Mouse (Mus musculus) thymus, postnatal 0 days (tissue): Measurements from ENCODE around the gene Mrtfa. TPM values are rescaled to one million over a fixed set of nuclear protein-coding genes. Genes with fewer than 3 reads are reported as not detected.
"Not testable (repeated sequence)": the region's sequence is repeated elsewhere in the genome, so short reads cannot be mapped to it uniquely, and the experiment has no call there.

Source experiments
- DNase-seq: peaks from one replicate; pipeline ENCODE4 v3.0.0-alpha.2; 2015; ENCODE audit warnings: low spot score
- polyA plus RNA-seq: library from polyadenylated mRNA; unstranded; fragments of >200 nt; fragmentation: Nextera tagmentation; extraction: Ambion mirVana; gene quantifications from 2 replicates; pipeline ENCODE4 v1.2.1, GENCODE M21; 2015

Mrtfa gene
- polyA plus RNA-seq, result 17.3 and 19.0 TPM in 2 replicates

DNA sequence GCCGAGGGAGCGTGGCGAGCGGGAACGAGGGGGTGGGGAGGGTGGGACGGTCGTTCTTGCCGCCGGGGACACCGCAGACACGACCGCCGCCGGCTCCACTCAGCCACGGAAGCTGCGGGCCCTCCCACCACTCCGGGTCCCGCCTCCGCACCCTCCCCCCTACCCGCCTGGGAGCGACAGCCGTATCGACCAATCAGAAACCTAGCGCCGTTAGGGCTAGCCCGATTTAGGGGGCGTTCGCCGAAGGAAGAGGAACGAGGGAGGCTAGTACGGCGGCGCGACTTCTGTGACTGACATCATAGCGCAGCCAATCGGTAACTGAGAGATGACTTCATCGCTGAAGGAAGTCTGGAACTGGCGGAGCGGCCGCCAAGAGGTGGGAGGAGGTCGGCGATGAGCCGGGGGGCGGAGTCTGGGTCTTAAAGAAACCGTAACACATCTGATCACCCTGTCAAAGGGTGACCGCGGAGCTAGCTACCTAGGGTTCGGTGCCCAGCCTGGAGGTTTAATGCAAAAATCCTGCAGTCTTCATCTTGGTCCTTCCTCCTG lies at the start of gene Mrtfa:
TSS of gene Mrtfa (minus strand) at position 128 of the 549 bp plus-strand sequence.
- DNase-seq, result peak; percentile 99

DNA sequence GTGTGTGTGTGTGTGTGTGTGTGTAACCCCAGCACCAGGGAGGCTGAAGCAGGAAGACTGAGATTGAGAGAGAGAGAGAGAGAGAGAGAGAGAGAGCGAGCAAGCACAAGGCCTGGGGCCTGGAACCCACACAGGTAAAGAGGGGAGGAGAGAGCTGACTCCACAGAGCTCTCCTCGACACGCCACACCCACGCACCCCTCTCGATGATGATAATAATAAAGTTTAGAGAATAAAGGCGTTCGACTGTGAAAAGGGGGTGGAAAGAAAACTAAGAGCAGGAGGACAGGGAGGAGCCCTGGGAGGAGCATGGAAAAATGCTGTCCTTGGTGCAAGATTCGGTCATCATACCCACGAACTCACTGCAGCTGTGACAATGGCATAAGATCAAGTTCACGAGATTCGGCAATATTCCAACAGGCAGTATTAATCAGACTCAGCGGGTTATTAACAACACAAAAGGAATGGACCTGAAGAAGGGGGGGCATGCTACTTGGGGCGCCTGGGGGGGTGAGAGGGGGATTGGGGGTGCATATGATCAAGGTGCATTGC lies 49.3 kb upstream of the Mrtfa start:
- DNase-seq, result no peak

DNA sequence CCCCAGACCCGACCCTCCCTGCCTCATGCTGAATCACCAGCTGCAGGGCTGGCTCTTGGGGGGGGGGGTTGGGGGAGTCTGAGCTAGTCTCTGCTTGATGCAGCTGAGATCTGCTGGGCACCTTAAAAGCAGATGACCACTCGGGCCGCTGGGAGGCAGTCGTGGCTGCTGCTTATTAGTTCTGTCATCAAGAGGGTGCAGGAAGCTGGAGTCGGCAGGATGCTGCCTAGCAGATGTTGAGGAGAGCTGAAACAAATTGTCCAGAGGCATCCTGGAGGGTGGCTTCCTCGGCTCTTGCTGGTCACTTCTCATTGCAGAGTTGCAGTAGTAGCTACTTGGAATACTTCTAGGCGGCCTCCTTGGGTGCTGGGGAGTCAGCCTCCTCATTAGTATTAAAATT lies 48.7 kb upstream of the Mrtfa start:
- no peak for DNase-seq

DNA sequence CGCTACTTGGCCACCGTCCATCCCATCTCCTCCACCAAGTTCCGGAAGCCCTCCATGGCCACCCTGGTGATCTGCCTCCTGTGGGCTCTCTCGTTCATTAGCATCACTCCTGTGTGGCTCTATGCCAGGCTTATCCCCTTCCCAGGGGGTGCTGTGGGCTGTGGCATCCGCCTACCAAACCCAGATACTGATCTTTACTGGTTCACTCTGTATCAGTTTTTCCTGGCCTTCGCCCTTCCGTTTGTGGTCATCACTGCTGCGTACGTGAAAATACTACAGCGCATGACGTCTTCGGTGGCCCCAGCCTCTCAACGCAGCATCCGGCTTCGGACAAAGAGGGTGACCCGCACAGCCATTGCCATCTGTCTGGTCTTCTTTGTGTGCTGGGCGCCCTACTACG lies 46.9 kb upstream of the Mrtfa start:
- DNase-seq, result no peak

DNA sequence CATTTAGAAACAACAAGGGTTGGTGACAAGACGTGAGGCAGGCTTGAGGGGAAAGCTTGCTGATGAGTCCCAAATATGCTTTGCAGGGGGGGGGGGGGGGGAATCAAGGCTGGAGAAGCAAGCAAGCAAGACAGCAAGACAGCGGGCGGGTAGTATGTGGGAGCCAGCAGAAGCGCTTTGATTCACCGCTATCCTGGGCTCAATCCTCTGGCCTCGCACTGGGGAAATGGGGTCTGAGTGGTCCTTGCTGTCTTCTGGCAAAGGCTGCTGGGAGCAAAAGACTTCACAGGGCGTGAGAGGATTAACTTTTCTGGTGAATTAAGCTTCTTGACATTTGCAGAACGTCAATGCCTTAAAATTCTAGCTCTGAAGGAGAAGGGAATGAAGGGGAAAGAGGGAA lies 45.5 kb upstream of the Mrtfa start:
- DNase-seq, result no peak

DNA sequence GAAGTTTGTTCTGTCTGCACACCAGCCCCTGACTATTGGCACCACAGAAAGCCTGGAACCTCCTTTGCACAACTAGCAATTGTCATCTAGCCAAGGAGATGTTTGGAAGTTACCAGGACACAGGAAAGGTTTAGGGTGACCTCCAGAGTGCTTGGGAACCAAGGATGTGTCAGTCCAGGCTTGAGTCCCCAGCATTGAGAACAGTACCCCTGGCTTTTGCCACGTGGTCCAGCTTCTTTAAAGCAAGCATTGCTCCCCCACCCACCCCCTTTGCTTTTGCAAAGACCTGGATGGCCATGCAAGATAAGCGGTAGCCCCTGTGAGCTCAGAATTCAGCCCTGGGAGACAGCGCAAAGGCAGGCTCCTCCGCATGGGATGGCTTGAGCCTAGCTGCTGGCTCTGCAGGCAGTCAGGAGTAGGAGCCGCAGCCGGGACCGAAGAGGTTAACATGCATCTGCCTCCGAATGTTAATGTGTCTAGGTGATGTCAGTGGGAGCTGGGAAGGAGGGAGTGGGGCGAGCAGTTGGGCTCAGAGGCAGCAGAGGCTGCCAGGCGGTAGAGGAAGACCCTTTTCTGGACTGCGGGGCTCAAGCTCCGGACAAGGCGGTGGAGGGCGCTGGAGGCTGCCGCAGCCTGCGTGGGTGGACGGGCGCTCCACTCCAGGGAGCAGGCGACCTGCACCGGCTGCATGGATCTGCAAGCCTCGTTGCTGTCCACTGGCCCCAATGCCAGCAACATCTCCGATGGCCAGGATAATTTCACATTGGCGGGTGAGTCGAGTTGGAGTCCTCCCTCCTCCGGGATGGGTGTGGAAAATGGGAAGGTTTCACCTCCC lies 44.7 kb upstream of the Mrtfa start, which contains the start of gene Mchr1:
TSS of gene Mchr1 (plus strand) at position 414 of the 835 bp plus-strand sequence.
- no peak for DNase-seq

DNA sequence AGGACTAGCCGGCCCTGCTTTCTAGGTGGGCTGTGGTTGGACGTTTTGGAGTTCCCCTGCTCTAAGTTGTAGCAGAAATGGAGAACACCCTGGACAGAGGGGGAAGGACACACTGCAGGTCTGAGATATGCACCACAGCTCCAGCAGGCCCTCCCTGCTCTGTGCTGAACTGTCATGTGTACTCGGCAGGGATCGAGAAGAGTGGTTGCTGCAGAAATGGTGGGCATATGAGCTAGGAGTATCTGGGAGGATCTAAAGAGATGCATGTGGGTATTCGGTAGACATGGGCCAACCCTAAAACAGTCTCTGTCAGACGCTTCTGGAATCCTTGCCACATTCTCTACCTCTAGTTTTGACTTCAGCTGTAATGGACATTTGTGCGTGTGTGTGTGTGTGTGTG lies 40.8 kb upstream of the Mrtfa start:
- no peak for DNase-seq

DNA sequence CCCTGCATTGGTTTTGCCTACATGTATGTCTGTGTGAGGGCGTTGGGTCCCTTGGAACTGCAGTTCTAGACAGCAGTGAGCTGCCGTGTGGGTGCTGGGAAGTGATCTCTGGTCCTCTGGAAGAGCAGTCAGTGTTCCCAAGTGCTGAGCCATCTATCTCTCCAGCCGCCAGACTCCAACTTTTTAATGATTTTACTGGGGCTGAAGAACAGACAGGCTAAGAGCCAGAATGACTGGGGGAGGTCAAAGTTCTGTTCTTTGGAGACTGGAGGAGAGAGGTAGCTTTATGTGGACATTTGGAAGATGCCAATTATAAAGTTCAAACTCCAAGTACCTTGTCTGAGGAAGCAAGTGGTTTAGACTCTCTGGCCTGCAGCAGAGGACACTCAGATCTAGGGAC lies 39.2 kb upstream of the Mrtfa start:
- no peak for DNase-seq

DNA sequence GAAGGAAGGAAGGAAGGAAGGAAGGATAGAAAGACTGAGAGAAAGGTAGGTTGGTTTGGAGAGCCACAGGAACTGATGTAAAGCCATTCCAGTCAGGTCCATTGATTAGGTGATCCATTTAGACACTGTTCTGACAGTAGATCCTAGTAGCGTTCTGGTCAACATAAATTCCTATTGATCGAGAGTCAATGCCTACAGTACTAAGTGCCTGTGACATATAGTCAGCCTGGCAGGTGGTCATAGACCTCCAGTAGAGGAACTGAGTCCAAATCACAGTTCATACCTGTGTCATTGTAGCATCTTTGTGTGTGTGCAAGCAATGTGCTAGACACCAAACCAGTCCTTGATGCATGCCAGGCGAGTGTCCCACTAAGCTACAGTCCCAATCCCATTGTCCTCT lies 37.7 kb upstream of the Mrtfa start:
- no peak for DNase-seq

DNA sequence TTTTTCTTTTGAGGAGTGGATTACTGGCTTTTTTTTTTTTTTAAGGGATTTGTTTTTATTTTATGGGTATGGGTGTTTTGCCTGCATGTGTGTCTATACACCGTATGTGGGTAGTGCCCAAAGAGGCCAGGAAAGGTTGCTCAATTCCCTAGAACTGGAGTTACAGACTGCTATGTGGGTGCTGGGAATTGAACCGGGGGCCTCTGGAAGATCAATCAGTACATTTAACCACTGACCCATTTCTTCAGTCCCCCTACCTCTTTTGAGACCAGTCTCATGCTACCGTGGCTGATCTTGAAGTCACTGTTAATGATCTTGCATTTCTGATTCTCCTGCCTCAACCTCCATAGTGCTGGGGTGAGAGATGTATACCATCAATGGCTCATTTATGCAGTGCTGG lies 36.7 kb upstream of the Mrtfa start:
- DNase-seq, result no peak

DNA sequence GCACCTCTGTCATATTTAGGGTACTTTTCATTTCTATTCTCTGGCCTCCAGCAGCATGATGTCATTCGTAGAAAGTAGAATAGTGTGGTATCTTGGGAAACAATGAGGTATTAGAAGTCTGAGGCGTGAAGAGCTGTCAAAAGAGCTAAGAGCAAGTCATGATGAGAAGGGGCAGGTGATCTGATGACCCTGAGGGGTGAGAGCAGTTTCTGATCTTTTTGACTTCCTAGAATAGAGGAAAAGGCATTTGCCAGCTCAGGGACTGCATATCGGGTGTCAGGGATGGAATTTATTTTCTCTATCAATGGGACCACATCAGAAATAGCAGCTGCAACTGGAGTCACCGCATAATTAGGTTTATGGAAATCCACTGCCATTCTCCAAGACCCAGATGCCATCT lies 36.2 kb upstream of the Mrtfa start:
- DNase-seq, result no peak

DNA sequence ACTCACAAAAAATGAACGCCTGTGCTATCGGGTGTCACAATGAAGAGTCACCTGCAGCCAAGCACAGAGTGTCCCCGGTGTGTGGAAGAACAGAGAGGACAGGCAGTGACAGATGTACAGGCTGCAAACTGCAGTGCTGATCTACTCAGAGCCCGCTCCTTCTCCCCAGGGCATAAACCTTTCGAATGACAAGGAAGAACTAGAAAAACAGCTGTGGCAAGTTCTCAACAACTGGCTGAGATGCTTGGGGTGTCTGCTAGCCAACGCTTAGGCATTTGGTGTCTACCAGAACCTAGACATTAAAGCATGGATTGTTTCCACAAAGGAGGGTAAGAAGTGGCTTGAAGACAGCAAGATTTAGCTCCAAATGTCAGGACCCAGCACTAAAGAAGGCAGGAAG lies 35.2 kb upstream of the Mrtfa start:
- no peak for DNase-seq

DNA sequence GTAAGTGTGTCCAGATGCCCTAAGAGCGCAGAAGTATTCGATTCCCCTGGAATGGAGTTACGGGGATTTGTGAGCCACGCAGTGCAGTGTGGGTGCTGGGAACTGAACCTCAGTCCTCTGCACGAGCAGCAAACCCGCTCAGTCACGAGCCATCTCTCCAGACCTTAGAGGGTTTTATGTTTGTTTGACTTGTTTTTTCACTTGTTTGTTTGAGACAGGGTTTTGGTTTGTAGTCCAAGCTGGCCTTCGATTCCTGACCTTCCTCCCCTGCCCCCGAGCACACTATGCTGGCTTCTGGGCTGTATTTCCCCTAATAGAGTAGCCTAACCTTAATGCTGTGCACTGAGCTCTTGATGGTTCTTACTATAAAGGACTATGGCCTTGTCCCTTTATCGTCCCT lies 34.5 kb upstream of the Mrtfa start:
- no peak for DNase-seq

DNA sequence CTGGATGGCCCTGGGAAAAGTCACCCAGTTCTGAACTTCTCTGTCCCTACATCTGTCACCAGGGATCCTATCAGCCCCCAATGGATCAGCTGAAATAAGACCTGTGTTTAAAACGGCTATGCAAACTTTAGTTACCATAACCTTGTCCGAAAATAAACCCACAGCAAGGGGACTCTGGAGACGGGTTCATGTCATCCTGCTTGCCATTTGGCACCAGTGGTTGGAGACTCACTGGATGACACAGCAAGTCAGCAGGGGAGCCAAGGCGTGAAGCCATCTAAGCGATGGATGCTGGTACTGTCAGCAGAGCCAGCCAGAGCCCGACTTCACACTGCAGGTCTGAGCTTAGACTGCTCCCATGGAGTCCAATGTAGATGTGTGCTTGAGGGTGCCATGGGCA lies 30.9 kb upstream of the Mrtfa start:
- no peak for DNase-seq

DNA sequence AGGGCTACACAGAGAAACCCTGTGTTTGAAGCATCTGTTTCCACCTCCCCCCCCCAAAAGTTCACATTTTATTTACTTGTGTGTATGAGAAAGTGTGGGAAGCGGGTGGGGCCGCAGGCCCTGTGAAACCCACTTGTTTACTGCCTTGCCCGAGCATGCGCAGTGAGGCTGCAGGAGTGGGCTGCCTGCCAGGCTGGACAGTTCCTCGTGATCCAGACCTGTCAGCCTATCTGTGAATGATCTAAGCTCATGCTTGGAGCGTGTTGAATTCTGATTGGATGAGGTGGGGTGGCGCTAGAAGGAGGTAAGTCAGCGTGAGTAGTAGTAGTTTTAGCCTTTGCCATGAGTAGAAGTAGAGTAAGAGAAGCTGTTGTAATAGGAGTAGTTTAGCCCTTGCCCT lies 29.5 kb upstream of the Mrtfa start:
- not testable (repeated sequence) for DNase-seq

DNA sequence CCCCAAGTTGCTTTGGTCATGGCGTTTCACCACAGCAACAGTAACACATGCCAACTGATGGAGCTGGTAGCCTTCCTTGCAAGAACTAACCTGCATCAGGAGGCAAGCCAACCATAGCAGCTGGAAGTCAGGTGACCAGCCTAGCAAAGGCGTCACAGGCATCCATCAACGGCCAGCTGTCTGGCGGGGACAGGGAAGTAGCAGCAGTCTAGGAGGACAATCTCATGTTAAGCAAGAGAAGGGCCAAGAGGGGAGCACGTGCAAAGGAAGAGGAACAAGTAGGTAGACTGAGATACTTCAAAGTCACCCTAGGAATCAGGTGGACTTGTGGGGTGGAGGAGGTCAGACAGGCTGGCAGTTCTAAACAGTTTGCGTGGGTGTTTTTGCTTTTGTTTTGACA lies 28.5 kb upstream of the Mrtfa start:
- DNase-seq, result no peak

DNA sequence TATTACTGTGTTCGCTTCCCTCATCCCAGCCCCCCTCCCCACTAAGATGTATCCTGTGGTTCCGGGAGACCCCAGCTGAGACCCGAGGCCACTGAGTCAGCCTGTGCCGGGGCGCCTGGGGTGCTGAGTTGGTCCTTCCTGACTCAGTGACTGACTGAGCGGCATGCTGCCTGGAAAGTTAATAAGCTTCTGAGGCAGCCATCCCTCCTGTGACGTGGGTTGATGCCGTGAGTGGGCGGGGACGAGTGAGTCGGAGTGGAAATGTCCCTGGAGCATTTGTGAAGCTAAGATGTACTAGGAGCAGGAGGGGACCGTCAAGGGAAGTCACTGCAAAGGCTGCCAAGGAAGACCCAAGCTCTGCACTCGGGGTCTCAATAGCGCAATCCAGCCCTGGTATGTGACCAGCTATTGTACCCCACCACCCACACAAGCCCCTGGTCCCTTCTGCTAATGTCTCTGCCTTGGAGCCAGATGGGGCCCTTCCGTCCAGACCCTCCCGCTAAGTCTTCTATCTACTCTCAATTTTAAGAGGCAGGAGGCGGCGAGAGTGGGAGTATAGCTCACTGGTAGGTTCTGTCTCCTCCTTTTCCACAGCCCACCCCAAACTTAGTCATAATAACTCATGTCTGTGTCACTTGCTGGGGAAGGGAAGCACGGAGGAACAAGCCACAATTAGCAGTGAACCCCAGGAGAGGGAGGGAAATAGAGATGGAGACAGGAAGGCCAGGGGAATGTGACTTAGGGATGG lies 26.5 kb upstream of the Mrtfa start:
- DNase-seq, result no peak

DNA sequence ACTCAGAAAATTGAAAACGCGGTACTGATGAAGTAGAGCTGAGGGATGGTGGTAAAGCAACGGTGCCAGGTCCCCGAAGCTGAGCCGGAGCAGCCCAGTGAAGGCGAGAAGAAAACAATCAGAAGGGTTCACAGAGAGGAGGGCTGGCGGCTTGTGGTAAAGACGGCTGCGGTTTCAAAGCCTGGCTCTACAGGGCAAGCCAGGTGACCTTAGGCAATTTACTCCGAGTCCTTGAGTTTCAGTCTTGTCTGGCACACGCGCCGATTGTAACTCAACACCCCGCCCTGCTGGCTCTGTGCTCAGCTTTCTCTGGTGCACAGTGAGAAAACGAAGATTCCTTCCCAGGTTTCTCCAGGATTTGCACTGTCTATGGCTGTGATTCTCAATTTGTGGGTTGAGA lies 22.4 kb upstream of the Mrtfa start:
- no peak for DNase-seq

DNA sequence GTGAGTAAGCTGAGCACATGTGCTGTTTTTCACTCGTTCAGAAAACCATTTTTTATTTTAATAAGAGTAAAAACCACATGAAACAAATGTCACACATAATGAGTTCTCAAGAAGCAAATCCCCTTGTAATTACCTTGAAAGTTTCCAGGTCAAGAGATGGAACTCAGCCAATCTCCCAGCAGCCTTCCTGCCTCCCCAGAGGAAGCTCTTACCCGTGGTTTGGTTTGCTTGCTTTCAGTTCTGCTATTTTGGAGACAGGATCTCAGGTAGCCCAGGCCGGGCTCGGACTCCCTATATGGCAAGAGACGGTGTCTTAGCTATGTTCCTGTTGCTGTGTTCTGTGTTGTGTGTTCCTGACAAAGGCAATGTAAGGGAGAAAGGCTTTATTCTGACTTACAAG lies 19.9 kb upstream of the Mrtfa start:
- DNase-seq, result no peak

DNA sequence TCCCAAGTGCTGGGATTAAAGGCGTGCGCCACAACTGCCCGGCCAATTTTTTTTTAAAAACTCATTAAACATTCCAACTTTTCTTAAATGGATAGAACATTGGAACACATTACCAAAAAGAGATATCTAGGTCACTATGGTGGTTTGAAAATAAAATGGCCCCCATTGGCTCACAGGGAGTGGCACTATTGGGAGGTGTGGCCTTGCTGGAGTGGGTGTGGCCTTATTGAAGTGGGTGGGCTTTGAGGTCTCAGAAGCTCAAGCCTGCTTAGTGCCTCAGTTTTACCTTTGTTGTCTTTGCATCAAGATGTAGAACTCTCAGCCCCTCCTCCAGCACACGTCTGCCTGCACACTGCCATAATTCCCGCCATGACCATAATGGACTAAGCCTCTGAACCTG lies 11.9 kb upstream of the Mrtfa start:
- no peak for DNase-seq

DNA sequence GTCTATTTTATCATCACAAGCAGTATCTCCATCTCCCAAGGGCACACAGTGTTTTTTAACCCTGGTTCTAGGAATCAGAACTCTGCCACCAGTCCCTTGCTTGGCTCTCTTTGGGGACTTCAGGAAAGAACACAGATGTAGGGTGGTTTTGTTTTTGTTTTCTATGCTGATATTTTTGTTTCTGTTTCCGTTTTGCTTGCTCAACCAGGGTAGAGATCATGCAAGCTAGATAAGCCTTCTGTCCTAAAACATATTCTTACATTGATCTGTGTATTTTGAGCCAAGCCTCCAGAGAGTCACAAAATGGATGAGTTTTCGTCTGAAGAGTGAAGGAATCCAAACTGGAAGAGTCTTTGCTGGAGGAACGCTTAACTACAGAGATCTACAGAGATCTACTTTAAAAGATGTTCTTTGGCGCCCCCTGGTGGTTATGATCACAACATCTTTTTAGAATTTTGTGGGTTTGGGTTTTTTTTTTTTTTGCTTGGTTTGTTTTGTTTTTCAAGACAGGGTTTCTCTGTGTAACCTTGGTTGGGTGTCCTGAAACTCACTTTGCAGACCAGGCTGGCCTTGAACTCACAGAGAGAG lies 8.9 kb upstream of the Mrtfa start:
- peak; percentile 84 for DNase-seq

DNA sequence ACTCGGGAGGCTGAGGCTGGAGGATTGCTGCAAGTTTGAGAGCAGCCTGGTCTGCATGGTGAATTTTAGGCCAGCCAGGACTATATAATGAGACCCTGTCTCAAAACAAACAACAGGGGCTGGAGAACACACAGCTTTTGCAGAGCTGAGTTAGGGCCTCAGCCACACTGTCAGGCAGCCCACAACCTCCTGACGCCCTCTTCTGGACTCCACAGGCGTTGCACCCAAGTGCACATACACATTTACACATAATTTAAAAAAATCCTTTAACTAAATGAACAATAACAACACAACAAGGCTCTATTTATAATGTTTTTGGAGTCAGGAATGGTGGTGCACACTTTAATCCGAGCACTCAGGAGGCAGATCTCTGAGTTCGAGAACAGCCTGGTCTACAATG lies 7.9 kb upstream of the Mrtfa start:
- DNase-seq, result no peak
